Comparison of ENCODE assay signal across 8 mouse cellular contexts in genomic region chr6:54565665-54566545, GRCm38 (mm10). TPM values are rescaled to one million over a fixed set of nuclear protein-coding genes. Genes with fewer than 3 reads are reported as not detected.
DNase-seq lines count a peak whose midpoint lies in the region; ATAC-seq lines count a peak whose summit lies in the region.

Gene Scrn1, minus strand, starts transcription at chr6:54566489.

- H3K36me3 ChIP-seq in hindbrain, embryonic 11.5 days (ENCODE audit: control insufficient read depth, insufficient read depth, low read length) = no peaks in the 10 kb centered on the region
- no peaks in the 10 kb centered on the region for H3K36me3 ChIP-seq in lung, embryonic 16.5 days (ENCODE audit: control insufficient read depth, insufficient read depth, low read length)

- H3K4me2 ChIP-seq in hindbrain, embryonic 11.5 days (replicated peaks; ENCODE audit: low read depth, low read length) = peak within 1 kb of the TSS; percentile 79
- H3K4me2 ChIP-seq in lung, embryonic 16.5 days (ENCODE audit: low read depth, low read length) = peak within 1 kb of the TSS; percentile 98

- H3K27ac ChIP-seq in hindbrain, embryonic 11.5 days (ENCODE audit: low read depth, low read length) = peak within 1 kb of the TSS; percentile 94
- H3K27ac ChIP-seq in lung, embryonic 16.5 days (ENCODE audit: low read length) = no peak within 1 kb of the TSS

- no peaks in the 10 kb centered on the region for H3K27me3 ChIP-seq in hindbrain, embryonic 11.5 days (ENCODE audit: control insufficient read depth, insufficient read depth, low read length)
- peaks cover 10% of the 10 kb centered on the region for H3K27me3 ChIP-seq in lung, embryonic 16.5 days (ENCODE audit: control insufficient read depth, insufficient read depth, low read depth, low read length)

- H3K9ac ChIP-seq in hindbrain, embryonic 11.5 days (ENCODE audit: low read depth, low read length) = peak within 1 kb of the TSS; percentile 75
- peak within 1 kb of the TSS; percentile 58 for H3K9ac ChIP-seq in lung, embryonic 16.5 days (ENCODE audit: low read length)

- ATAC-seq in hindbrain, embryonic 11.5 days (ENCODE audit: low FRiP score) = peak; percentile 86
- peak; percentile 86 for ATAC-seq in lung, embryonic 16.5 days (ENCODE audit: low read depth)
- ATAC-seq in activated CD4-positive, CD25-positive, alpha-beta regulatory T cell, adult 4 months = no peak

- peaks cover 7% of the 10 kb centered on the region; the same call in 1 of the 2 replicates for H3K4me1 ChIP-seq in hindbrain, embryonic 11.5 days (replicated peaks; ENCODE audit: control insufficient read depth, insufficient read depth, low read length)
- peaks cover 8% of the 10 kb centered on the region; the same call in 1 of the 2 replicates for H3K4me1 ChIP-seq in lung, embryonic 16.5 days (replicated peaks; ENCODE audit: control insufficient read depth, insufficient read depth, low read length)

- DNase-seq in adrenal gland, adult (ENCODE audit: inconsistent age in 2 of 2, low spot score in 1 of 2) = peak; percentile 84 to 87
- peak; percentile 79 for DNase-seq in cerebellum, postnatal 14 days
- DNase-seq in frontal cortex, postnatal 25 days (ENCODE audit: low spot score in 2 of 2) = peak; percentile 45 to 70
- DNase-seq in hindbrain, embryonic 11.5 days (ENCODE audit: low spot score) = peak; percentile 87
- DNase-seq in layer of hippocampus, postnatal 25 days (ENCODE audit: extremely low spot score in 1 of 2, low spot score in 1 of 2) = peak; percentile 62 to 64
- DNase-seq in retina, postnatal 1 day = peak; percentile 91

- H3K4me3 ChIP-seq in hindbrain, embryonic 11.5 days (ENCODE audit: low read depth, low read length) = peak within 1 kb of the TSS; percentile 59
- H3K4me3 ChIP-seq in lung, embryonic 16.5 days (ENCODE audit: low read length) = peak within 1 kb of the TSS; percentile 57

- 1% methylated on average over 59 of the region's 60 CpGs for WGBS in hindbrain, embryonic 11.5 days
- 1% methylated on average over 54 of the region's 60 CpGs for WGBS in lung, embryonic 16.5 days

- no peaks in the 10 kb centered on the region for H3K9me3 ChIP-seq in hindbrain, embryonic 11.5 days (ENCODE audit: control insufficient read depth, low read length)
- H3K9me3 ChIP-seq in lung, embryonic 16.5 days (ENCODE audit: control insufficient read depth, low read length) = no peaks in the 10 kb centered on the region

RNA-seq across cellular contexts. Expression of gene Scrn1, which starts in this region (rescaled TPM):
- polyA plus RNA-seq in hindbrain, embryonic 11.5 days (2014; fragmentation: Nextera tagmentation; extraction: Ambion mirVana) = 70.4 and 75.2 TPM in 2 replicates
- total RNA-seq in layer of hippocampus, postnatal 25 days (2021) = 100 to 1,000 TPM; 101 to 103 TPM
- polyA plus RNA-seq in lung, embryonic 16.5 days (2015; fragmentation: Nextera tagmentation; extraction: Ambion mirVana) = 2.7 TPM in 2 replicates
- polyA plus RNA-seq in activated CD4-positive, CD25-positive, alpha-beta regulatory T cell, adult 4 months (2017; shearing (Covaris generic)) = not detected

Comparison
In these comparisons a context has a peak if more than half of its experiments do, and no peak if none do; other contexts are left out.
1. RNA of gene Scrn1 (polyA plus RNA-seq): 70.4 to 75.2 TPM in hindbrain, embryonic 11.5 days; 2.7 TPM in lung, embryonic 16.5 days and not detected in activated CD4-positive, CD25-positive, alpha-beta regulatory T cell, adult 4 months; every median in the first group is over 10 times any median in the second.
2. Peak in every context shown above with its lines, with median percentiles within 50 percentile points of each other: DNase-seq.